Mouse (Mus musculus) frontal cortex, adult (tissue): ENCODE measurements at regions not wholly inside any gene's neighbourhood (a gene's known extent, or its start where the extent isn't known, plus 50 kb on each side); places are given as distances from the start of the nearest gene placed in this dataset.

Experiments
- ATAC-seq: cut with Nextera tagmentation; 2 replicates; pipeline ENCODE4 v1.9.2; 2017; ENCODE audit warnings: mild to moderate bottlenecking, moderate library complexity, mixed read lengths; ENCODE audit not compliant: low TSS enrichment

GRCm38 (mm10) chr1:145379739-145380138 lies 604.5 kb upstream of the Rgs18 start:
- no peak for ATAC-seq

- no peak for ATAC-seq
Observed at GRCm38 (mm10) chr1:145377031-145377430, 601.8 kb upstream of the Rgs18 start.

DNA sequence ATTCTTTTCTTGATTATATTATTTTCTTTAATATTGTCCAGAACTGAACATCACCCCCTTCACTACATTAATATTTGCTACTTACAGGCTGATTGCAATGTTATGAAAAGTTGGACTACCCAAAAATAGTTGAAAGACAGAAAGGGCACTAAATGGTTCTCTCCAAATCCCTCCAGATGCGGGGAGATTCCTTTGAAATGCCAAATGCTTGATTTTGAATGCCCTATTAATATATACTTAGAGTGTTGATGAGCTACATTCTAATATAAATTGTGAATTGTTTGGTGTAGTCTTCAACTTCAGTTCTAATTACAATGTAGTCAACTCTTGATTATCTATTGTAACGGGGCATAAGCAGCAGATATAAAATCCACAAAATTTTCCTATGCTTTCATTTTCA lies 600.8 kb upstream of the Rgs18 start:
- no peak for ATAC-seq

DNA sequence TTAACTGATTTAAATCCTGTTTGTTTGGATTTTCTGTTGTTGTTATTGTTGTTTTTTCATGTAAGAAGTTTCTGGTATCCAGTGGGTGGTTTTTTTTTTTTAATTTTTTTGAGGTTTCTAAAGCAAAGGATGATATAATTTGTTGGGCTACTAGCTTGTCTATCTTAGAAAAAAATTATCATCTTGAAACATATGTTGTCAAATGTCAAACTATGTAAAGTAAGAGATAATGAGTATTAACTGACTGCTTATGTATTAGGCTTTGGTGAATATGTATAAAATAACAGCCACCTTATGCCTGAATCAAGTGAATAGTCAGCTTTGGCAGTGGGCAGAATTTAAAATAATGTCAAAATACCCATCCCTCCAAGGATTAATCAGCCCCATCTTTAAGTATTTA lies 588.6 kb upstream of the Rgs18 start:
- ATAC-seq, result no peak

GRCm38 (mm10) chr1:145344821-145345220 lies 569.6 kb upstream of the Rgs18 start:
- ATAC-seq, result peak; percentile 99

DNA sequence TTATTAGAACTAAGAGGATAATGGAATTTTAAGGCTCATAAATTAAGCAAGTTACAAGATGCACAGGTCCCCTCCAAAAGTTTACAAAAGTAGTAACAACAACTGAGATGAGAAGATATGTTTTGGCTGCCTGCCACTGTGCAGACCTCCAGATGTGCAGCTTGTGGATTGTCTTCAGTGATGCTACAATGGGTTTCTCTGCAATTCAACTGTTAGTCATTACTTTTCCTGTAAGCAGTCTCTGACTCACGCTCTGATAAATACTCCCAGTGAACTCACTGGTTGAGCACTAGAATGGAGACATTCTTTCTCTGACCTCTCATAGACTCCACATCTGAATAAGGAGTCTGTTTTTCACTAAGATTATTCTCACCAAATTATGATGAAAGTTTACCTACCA lies 569.1 kb upstream of the Rgs18 start:
- ATAC-seq, result no peak; the same call in 1 of the 2 replicates

GRCm38 (mm10) chr1:145336879-145337278 lies 561.6 kb upstream of the Rgs18 start:
- ATAC-seq, result peak; percentile 92

DNA sequence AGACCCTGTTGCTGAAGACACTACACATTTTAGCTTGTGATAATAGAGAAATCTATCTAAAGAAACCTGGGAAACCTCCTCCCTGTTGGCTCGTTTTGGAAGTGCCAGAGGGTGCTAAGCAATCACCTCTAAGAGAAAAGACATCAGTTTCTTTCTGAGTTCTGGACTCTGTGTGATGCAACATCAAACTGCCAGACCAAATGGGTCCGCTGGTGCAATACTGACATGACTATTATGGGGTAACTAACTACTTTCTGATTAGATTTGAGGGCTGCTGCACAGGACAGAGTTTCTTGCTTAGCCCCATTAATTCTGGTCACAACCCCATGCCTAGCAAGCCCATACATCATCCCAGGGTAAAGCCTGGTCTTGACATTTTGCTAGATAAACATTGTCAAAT lies 517.7 kb upstream of the Rgs18 start:
- ATAC-seq, result no peak
